Mouse (Mus musculus): ENCODE data around the gene Sae1. TPM values are rescaled to one million over a fixed set of nuclear protein-coding genes. Genes with fewer than 3 reads are reported as not detected.
A peak's percentile ranks its signal among the peaks of the same experiment; 100 is the strongest.

Sae1 gene
- total and polyA plus RNA-seq, 2 experiments from 2014 or later, result 41.7 to 101 TPM

DNA sequence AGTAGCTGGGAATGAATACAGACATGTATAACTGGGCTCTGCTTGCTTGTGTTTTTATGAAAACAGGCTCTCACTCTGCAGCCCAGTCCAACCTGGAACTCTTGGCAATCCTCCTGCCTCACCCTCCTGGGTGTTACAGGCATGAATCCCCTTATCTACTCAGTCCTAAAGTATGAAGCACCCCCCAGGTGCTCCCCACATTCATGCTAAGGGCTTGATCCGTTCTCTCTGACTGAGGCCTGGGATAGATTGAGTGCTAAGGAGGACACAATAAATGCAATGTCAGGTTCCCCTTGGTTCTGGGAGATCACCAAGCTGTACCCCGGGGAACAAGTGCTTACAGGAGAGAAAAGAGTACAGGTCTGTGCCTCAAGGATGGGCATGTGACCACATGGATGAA is 90.0 kb downstream of the Sae1 start:
- peaks cover 11% of the 10 kb centered on the region; the same call in 1 of the 2 replicates for H3K4me1 ChIP-seq (ENCODE audit: control insufficient read depth, insufficient read depth)
- no peaks in the 10 kb centered on the region for H3K9me3 ChIP-seq (replicated peaks; ENCODE audit: control insufficient read depth, low read length)
- no peak overlapping the region for H3K4me2 ChIP-seq (ENCODE audit: low read depth, low read length)
- H3K27ac ChIP-seq (ENCODE audit: low read depth), result peak overlapping the region; percentile 87
- H3K27me3 ChIP-seq (ENCODE audit: control insufficient read depth, insufficient read depth, low read length), result no peaks in the 10 kb centered on the region
- no peak overlapping the region for H3K9ac ChIP-seq (replicated peaks; ENCODE audit: low read depth, low read length)
- no peak for ATAC-seq (ENCODE audit: insufficient read depth, low read depth)
- no peak for DNase-seq (ENCODE audit: low spot score)
- no peaks in the 10 kb centered on the region for H3K36me3 ChIP-seq (replicated peaks; ENCODE audit: control insufficient read depth, insufficient read depth, low read length)
- 57% methylated on average over 2 of the region's 2 CpGs for whole genome bisulfite sequencing
- TF ChIP-seq EP300 (IDR thresholded peaks at IDR 0.05; ENCODE audit: low read depth), result no peak
- TF ChIP-seq CTCF (IDR thresholded peaks at IDR 0.05; ENCODE audit: low read depth), result no peak
- no peak overlapping the region for H3K4me3 ChIP-seq (ENCODE audit: low read depth, low read length)

GRCm38 (mm10) chr7:16296766-16297390 is 90.7 kb downstream of the Sae1 start:
- Histone ChIP-seq H3K27ac (ENCODE audit: low read depth) (peak overlapping the region; percentile 87), H3K9me3 (replicated peaks; ENCODE audit: control insufficient read depth, low read length) (no peaks in the 10 kb centered on the region), H3K36me3 (replicated peaks; ENCODE audit: control insufficient read depth, insufficient read depth, low read length) (no peaks in the 10 kb centered on the region), H3K4me1 (ENCODE audit: control insufficient read depth, insufficient read depth) (peaks cover 11% of the 10 kb centered on the region; the same call in 1 of the 2 replicates), H3K9ac (replicated peaks; ENCODE audit: low read depth, low read length) (peak overlapping the region; percentile 9; the same call in 1 of the 2 replicates), H3K4me3 (ENCODE audit: low read depth, low read length) (peak overlapping the region; percentile 31), H3K4me2 (ENCODE audit: low read depth, low read length) (peak overlapping the region; percentile 53), H3K27me3 (ENCODE audit: control insufficient read depth, insufficient read depth, low read length) (no peaks in the 10 kb centered on the region)
- ATAC-seq (ENCODE audit: insufficient read depth, low read depth), result peak; percentile 45
- DNase-seq (ENCODE audit: low spot score), result peak; percentile 92
- TF ChIP-seq EP300 (IDR thresholded peaks at IDR 0.05; ENCODE audit: low read depth) (no peak), CTCF (IDR thresholded peaks at IDR 0.05; ENCODE audit: low read depth) (no peak; the same call in none of the 2 replicates)
- 2% methylated on average over 22 of the region's 22 CpGs for WGBS

GRCm38 (mm10) chr7:16296146-16296545 is 91.5 kb downstream of the Sae1 start:
- no peaks in the 10 kb centered on the region for H3K27me3 ChIP-seq (ENCODE audit: control insufficient read depth, insufficient read depth, low read length)
- WGBS, result 18% methylated on average over 2 of the region's 2 CpGs
- no peaks in the 10 kb centered on the region for H3K9me3 ChIP-seq (replicated peaks; ENCODE audit: control insufficient read depth, low read length)
- no peak overlapping the region for H3K4me3 ChIP-seq (ENCODE audit: low read depth, low read length)
- peak overlapping the region; percentile 87 for H3K27ac ChIP-seq (ENCODE audit: low read depth)
- no peak overlapping the region for H3K9ac ChIP-seq (replicated peaks; ENCODE audit: low read depth, low read length)
- DNase-seq (ENCODE audit: low spot score) (no peak), ATAC-seq (ENCODE audit: insufficient read depth, low read depth) (no peak)
- TF ChIP-seq CTCF (IDR thresholded peaks at IDR 0.05; ENCODE audit: low read depth) (no peak), EP300 (IDR thresholded peaks at IDR 0.05; ENCODE audit: low read depth) (no peak)
- peaks cover 11% of the 10 kb centered on the region; the same call in 1 of the 2 replicates for H3K4me1 ChIP-seq (ENCODE audit: control insufficient read depth, insufficient read depth)
- H3K4me2 ChIP-seq (ENCODE audit: low read depth, low read length), result peak overlapping the region; percentile 53
- H3K36me3 ChIP-seq (replicated peaks; ENCODE audit: control insufficient read depth, insufficient read depth, low read length), result no peaks in the 10 kb centered on the region

DNA sequence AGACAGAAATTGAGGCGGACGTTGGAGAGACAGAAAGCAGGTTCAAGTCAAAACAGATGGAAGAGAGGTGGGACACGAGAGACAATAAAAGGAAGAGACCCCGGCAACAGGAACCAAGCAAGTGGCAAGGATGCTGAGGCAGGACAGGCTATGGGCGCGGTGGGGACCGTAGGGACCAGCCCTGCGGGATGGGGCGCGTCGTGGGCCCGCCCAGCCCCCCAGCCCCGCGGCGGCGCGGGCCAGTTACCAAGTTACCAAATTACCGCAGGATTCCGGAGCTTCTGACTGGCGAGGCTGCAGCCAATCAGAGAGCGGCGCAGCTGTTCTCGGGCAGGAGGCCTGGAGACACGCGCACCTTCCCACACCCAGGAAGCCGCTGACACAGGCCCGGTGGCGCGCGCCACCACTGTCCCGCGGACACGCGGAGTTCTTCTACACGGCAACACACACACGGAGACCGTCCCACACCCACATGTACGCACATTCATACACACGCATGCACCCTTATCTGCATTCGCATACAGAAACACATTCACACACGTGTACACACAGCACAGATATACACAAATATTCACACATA is 92.2 kb downstream of the Sae1 start:
- DNase-seq (ENCODE audit: low spot score), result peak; percentile 76
- Histone ChIP-seq H3K4me1 (ENCODE audit: control insufficient read depth, insufficient read depth) (peaks cover 11% of the 10 kb centered on the region; the same call in 1 of the 2 replicates), H3K36me3 (replicated peaks; ENCODE audit: control insufficient read depth, insufficient read depth, low read length) (no peaks in the 10 kb centered on the region), H3K9ac (replicated peaks; ENCODE audit: low read depth, low read length) (peak overlapping the region; percentile 46), H3K27ac (ENCODE audit: low read depth) (peak overlapping the region; percentile 87), H3K9me3 (replicated peaks; ENCODE audit: control insufficient read depth, low read length) (no peaks in the 10 kb centered on the region), H3K4me3 (ENCODE audit: low read depth, low read length) (peak overlapping the region; percentile 50), H3K27me3 (ENCODE audit: control insufficient read depth, insufficient read depth, low read length) (no peaks in the 10 kb centered on the region), H3K4me2 (ENCODE audit: low read depth, low read length) (peak overlapping the region; percentile 71)
- WGBS, result 1% methylated on average over 41 of the region's 41 CpGs
- peak; percentile 54 for ATAC-seq (ENCODE audit: insufficient read depth, low read depth)
- no peak; the same call in 1 of the 2 replicates for TF ChIP-seq EP300 (IDR thresholded peaks at IDR 0.05; ENCODE audit: low read depth)
- TF ChIP-seq CTCF (IDR thresholded peaks at IDR 0.05; ENCODE audit: low read depth), result no peak

DNA sequence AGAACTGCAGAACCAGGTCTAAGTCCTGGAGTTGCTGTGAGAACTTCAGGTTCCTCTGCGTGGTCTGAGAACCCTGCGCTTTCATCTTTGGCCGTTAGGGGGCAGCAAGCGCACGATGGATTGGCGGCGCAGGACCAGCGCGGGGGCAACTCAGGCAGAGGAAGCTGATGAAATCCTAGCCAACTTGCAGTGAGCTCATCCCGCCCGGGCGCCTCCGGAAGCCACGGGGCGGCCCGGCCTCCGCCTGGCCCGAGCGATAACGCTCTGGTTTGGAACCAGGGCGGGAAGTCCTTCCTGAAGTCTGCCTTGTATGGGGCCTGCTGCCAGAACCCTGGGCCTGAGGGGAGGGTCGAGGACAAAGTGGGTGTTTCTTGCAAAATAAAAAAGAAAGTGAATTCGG is 92.8 kb downstream of the Sae1 start:
- Histone ChIP-seq H3K4me3 (ENCODE audit: low read depth, low read length) (peak overlapping the region; percentile 50), H3K9ac (replicated peaks; ENCODE audit: low read depth, low read length) (peak overlapping the region; percentile 46), H3K9me3 (replicated peaks; ENCODE audit: control insufficient read depth, low read length) (no peaks in the 10 kb centered on the region), H3K36me3 (replicated peaks; ENCODE audit: control insufficient read depth, insufficient read depth, low read length) (no peaks in the 10 kb centered on the region), H3K27me3 (ENCODE audit: control insufficient read depth, insufficient read depth, low read length) (no peaks in the 10 kb centered on the region), H3K4me1 (ENCODE audit: control insufficient read depth, insufficient read depth) (peaks cover 11% of the 10 kb centered on the region; the same call in 1 of the 2 replicates), H3K27ac (ENCODE audit: low read depth) (peak overlapping the region; percentile 87), H3K4me2 (ENCODE audit: low read depth, low read length) (peak overlapping the region; percentile 71)
- TF ChIP-seq CTCF (IDR thresholded peaks at IDR 0.05; ENCODE audit: low read depth) (peak; percentile 99), EP300 (IDR thresholded peaks at IDR 0.05; ENCODE audit: low read depth) (peak; percentile 98)
- peak; percentile 94 for DNase-seq (ENCODE audit: low spot score)
- peak; percentile 88 for ATAC-seq (ENCODE audit: insufficient read depth, low read depth)
- WGBS, result under 1% methylated on average over 23 of the region's 23 CpGs
